Mouse (Mus musculus) intestine, embryonic 16.5 days (tissue): ENCODE measurements at regions not wholly inside any gene's neighbourhood (a gene's known extent, or its start where the extent isn't known, plus 50 kb on each side); places are given as distances from the start of the nearest gene placed in this dataset.

Experiments used
- ATAC-seq: fragments of 200-750 bp; cut with Nextera tagmentation; 2 replicates; pipeline ENCODE4 v1.8.0; 2017; ENCODE audit warnings: moderate TSS enrichment, moderate library complexity
- H3K27ac ChIP-seq: fragments of 300-500 bp; sonication (generic); 2 replicates; pipeline ENCODE4 v1.5.1; 2014; ENCODE audit warnings: mild to moderate bottlenecking, low read length
- H3K27me3 ChIP-seq: fragments of 300-500 bp; sonication (generic); replicated peaks from 2 replicates; pipeline ENCODE4 v1.6.1; 2014; ENCODE audit warnings: low read length, control low read depth, mixed read lengths; ENCODE audit not compliant: control insufficient read depth, insufficient read depth
- H3K36me3 ChIP-seq: fragments of 300-500 bp; sonication (generic); 2 replicates; pipeline ENCODE4 v1.6.1; 2014; ENCODE audit warnings: low read length, control low read depth; ENCODE audit not compliant: control insufficient read depth, insufficient read depth
- H3K4me1 ChIP-seq: fragments of 300-500 bp; sonication (generic); 2 replicates; pipeline ENCODE4 v1.6.1; 2014; ENCODE audit warnings: low read length, control low read depth, mixed read lengths; ENCODE audit not compliant: control insufficient read depth, insufficient read depth
- H3K4me2 ChIP-seq: fragments of 300-500 bp; sonication (generic); 2 replicates; pipeline ENCODE4 v1.6.1; 2014; ENCODE audit warnings: low read depth, low read length, control low read depth
- H3K4me3 ChIP-seq: fragments of 300-500 bp; sonication (generic); 2 replicates; pipeline ENCODE4 v1.5.1; 2014; ENCODE audit warnings: mild to moderate bottlenecking, low read length
- H3K9ac ChIP-seq: fragments of 300-500 bp; sonication (generic); 2 replicates; pipeline ENCODE4 v1.6.1; 2014; ENCODE audit warnings: low read depth, low read length
- H3K9me3 ChIP-seq: fragments of 300-500 bp; sonication (generic); 2 replicates; pipeline ENCODE4 v1.6.1; 2016; ENCODE audit warnings: low read length, control low read depth; ENCODE audit not compliant: control insufficient read depth
- WGBS: fragments of 180-500 bp; shearing (Covaris S2); extraction: QIAGEN DNeasy Blood & Tissue Kit; methylation state at CpG from one replicate; pipeline ENCODE4 v1.1.7; 2014; 5-methylcytosine and 5-hydroxymethylcytosine counted together

- Histone ChIP-seq H3K36me3 (no peaks in the 10 kb centered on the region), H3K4me3 (no peak overlapping the region), H3K4me1 (no peaks in the 10 kb centered on the region), H3K27me3 (no peaks in the 10 kb centered on the region), H3K9ac (no peak overlapping the region), H3K9me3 (no peaks in the 10 kb centered on the region), H3K4me2 (no peak overlapping the region), H3K27ac (no peak overlapping the region)
- 78% methylated on average over 4 of the region's 4 CpGs for WGBS
- no peak for ATAC-seq
Measured at GRCm38 (mm10) chr7:69061242-69061641, 312.2 kb upstream of the Arrdc4 start.

- Histone ChIP-seq H3K9ac (no peak overlapping the region), H3K36me3 (no peaks in the 10 kb centered on the region), H3K4me1 (no peaks in the 10 kb centered on the region), H3K27me3 (no peaks in the 10 kb centered on the region), H3K4me2 (no peak overlapping the region), H3K27ac (no peak overlapping the region), H3K9me3 (no peaks in the 10 kb centered on the region), H3K4me3 (no peak overlapping the region)
- no peak for ATAC-seq
- 63% methylated on average over 8 of the region's 8 CpGs for WGBS
Measured at GRCm38 (mm10) chr7:69016575-69016974, 267.5 kb upstream of the Arrdc4 start.

GRCm38 (mm10) chr7:69015047-69015446 lies 266.0 kb upstream of the Arrdc4 start:
- Histone ChIP-seq H3K9ac (no peak overlapping the region), H3K4me3 (no peak overlapping the region), H3K4me1 (no peaks in the 10 kb centered on the region), H3K36me3 (no peaks in the 10 kb centered on the region), H3K9me3 (no peaks in the 10 kb centered on the region), H3K27ac (no peak overlapping the region), H3K27me3 (no peaks in the 10 kb centered on the region), H3K4me2 (no peak overlapping the region)
- ATAC-seq = no peak
- WGBS = 73% methylated on average over 4 of the region's 4 CpGs

- H3K27me3 ChIP-seq = no peaks in the 10 kb centered on the region
- no peak overlapping the region for H3K4me2 ChIP-seq
- H3K9me3 ChIP-seq = no peaks in the 10 kb centered on the region
- ATAC-seq = no peak
- H3K9ac ChIP-seq = no peak overlapping the region
- H3K27ac ChIP-seq = no peak overlapping the region
- no peak overlapping the region for H3K4me3 ChIP-seq
- WGBS = 71% methylated on average over 10 of the region's 10 CpGs
- no peaks in the 10 kb centered on the region for H3K36me3 ChIP-seq
- no peaks in the 10 kb centered on the region for H3K4me1 ChIP-seq
Measured at GRCm38 (mm10) chr7:69007237-69007636, 258.2 kb upstream of the Arrdc4 start.

- no peak overlapping the region for H3K27ac ChIP-seq
- no peaks in the 10 kb centered on the region for H3K36me3 ChIP-seq
- H3K27me3 ChIP-seq = no peaks in the 10 kb centered on the region
- ATAC-seq = no peak
- no peaks in the 10 kb centered on the region for H3K4me1 ChIP-seq
- no peak overlapping the region for H3K4me3 ChIP-seq
- H3K9me3 ChIP-seq = no peaks in the 10 kb centered on the region
- 91% methylated on average over 4 of the region's 4 CpGs for whole genome bisulfite sequencing
- no peak overlapping the region for H3K9ac ChIP-seq
- no peak overlapping the region for H3K4me2 ChIP-seq
Measured at GRCm38 (mm10) chr7:68988061-68988460, 239.0 kb upstream of the Arrdc4 start.

- no peak overlapping the region for H3K4me3 ChIP-seq
- ATAC-seq = no peak
- no peaks in the 10 kb centered on the region for H3K9me3 ChIP-seq
- WGBS = 44% methylated on average over 1 of the region's 1 CpGs
- no peak overlapping the region for H3K27ac ChIP-seq
- H3K4me2 ChIP-seq = no peak overlapping the region
- H3K4me1 ChIP-seq = no peaks in the 10 kb centered on the region
- H3K36me3 ChIP-seq = no peaks in the 10 kb centered on the region
- no peak overlapping the region for H3K9ac ChIP-seq
- no peaks in the 10 kb centered on the region for H3K27me3 ChIP-seq
Measured at GRCm38 (mm10) chr7:68983937-68984336, 234.9 kb upstream of the Arrdc4 start.

- Histone ChIP-seq H3K36me3 (no peaks in the 10 kb centered on the region), H3K27ac (no peak overlapping the region), H3K4me2 (no peak overlapping the region), H3K27me3 (no peaks in the 10 kb centered on the region), H3K4me3 (no peak overlapping the region), H3K9ac (no peak overlapping the region), H3K9me3 (no peaks in the 10 kb centered on the region), H3K4me1 (no peaks in the 10 kb centered on the region)
- WGBS = 83% methylated on average over 10 of the region's 10 CpGs
- no peak for ATAC-seq
Measured at GRCm38 (mm10) chr7:68982914-68983502, 234.0 kb upstream of the Arrdc4 start.

- Histone ChIP-seq H3K4me2 (no peak overlapping the region), H3K9ac (no peak overlapping the region), H3K36me3 (no peaks in the 10 kb centered on the region), H3K27me3 (no peaks in the 10 kb centered on the region), H3K9me3 (no peaks in the 10 kb centered on the region), H3K4me1 (no peaks in the 10 kb centered on the region), H3K4me3 (no peak overlapping the region), H3K27ac (no peak overlapping the region)
- 41% methylated on average over 4 of the region's 4 CpGs for WGBS
- ATAC-seq = no peak
Measured at GRCm38 (mm10) chr7:68978576-68978975, 229.5 kb upstream of the Arrdc4 start.

GRCm38 (mm10) chr7:68976813-68977752 lies 228.0 kb upstream of the Arrdc4 start:
- 43% methylated on average over 7 of the region's 7 CpGs for WGBS
- Histone ChIP-seq H3K4me1 (no peaks in the 10 kb centered on the region), H3K9me3 (no peaks in the 10 kb centered on the region)

More at GRCm38 (mm10) chr7:68976813-68977752, 228.0 kb upstream of the Arrdc4 start:
- Histone ChIP-seq H3K4me3 (no peak overlapping the region), H3K27me3 (no peaks in the 10 kb centered on the region), H3K36me3 (no peaks in the 10 kb centered on the region), H3K27ac (no peak overlapping the region), H3K4me2 (no peak overlapping the region), H3K9ac (no peak overlapping the region)
- no peak for ATAC-seq
